Mouse (Mus musculus) ovary, postnatal 36 days (tissue): Measurements from ENCODE around the gene Zfp330.

Source experiments
- DNase-seq: peaks from one replicate; pipeline ENCODE4 v3.0.0; 2022; ENCODE audit warnings: low spot score, mixed read lengths

Zfp330 gene

DNA sequence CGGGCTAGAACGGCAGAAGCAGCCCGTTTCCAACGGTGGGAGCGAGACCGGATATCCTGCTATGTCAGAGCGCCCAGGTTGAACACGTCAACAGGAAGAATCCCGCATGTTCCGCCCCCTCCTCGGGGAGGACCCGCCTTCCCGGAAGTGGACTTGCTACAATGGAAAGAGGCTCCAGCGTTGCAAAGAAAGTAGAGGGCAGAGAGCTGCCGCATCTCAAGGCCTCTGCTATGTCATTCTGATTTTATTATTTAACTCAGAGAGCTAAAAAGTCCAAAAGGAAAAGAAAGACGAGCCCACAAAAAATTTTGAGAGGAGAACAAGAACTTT, at the start of gene Zfp330:
Gene Zfp330 (minus strand): TSS at position 68 of the 330 bp plus-strand sequence.
- peak; percentile 89 for DNase-seq

DNA sequence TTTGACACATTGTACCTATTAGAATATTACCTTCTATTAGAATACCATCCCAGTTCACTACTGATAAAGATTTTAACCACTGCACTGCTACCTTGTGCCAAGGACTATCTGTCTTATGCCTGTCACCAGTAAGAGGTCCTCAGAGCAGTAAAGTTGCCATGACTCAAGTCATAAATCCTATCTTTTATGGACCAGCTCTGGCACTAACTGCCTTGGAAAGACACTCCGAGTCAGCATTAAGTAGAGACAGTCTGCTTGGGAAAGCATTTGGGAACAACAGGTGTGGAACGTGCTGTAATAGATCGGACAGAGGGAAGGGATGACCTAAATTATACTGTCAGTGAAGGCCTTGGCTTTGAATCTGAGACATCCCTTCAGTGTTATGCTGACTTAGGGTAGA, 4.0 kb upstream of the Zfp330 start:
- no peak for DNase-seq

DNA sequence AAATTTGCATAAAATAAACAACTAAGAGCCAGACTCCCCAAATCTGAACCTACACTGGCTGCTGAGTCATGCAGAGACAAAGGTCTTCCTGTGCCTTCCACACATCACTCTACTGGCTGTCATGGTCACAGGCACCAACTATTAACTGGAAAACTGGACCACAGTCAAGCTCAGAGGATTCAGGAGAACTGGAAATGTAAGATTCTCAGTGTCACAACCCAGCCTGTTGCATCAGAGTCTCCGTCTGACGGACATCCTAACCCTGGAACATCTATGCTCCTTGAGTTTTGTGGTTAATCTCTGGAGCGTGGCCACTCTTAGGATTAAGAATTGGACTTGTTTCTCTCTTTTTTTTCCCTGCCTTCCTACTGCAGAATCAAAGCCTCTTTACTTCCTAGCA, 3.4 kb upstream of the Zfp330 start:
- DNase-seq, result no peak

DNA sequence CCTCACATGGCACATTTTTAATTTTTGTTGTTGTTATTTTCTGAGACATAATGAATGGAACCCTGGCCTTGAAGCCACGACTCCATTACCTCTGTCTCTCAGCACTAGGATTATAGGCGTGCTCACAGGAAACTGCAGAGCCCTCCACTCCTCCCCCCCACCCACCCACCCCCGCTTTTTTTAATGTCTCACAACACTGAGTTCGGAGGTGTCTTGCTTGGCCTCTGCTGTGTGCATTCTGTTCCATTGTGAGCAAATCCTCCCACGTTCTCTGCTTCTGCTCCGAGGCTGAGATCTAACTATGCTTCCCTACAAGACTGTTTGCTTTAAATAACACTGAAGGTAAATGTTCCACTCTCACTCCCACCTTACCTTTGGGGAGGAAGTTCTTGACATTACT, 522 bp upstream of the Zfp330 start:
- DNase-seq, result no peak

DNA sequence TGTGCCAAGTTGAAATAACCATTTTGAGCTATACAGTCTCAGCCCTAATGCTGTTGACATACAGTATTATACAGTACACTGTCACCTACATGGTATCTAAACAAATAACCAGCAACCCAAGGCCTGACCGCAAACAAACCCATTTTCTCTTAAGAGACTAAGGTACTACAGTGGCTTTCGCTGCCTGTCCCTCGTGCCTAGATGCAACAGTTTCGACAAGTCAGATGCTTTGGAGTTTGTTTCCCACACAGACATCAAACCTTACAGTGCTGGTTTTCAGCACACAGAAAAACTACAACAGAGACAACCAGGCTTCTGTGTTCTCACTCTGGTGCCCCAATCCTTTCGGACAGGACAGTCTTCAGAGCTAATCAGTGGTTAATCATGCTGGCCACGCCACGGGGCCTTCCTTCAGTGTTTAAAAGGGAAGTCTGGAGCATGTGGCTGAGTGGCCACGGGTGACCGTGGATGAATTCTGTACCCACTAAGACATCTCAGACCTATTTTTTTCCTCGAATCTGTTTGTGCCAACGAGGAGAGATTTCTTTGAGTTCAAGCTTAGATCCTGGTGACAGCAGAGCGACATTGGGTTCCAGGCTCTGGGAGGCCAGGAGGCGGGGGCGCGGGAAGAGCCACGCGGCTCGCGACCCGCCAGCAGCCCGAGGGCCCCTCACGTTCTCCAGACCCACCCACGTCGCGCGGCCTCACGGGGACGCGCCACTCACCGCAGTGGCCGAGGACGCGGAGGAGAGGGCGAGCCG, 448 bp downstream of the Zfp330 start:
- no peak for DNase-seq

DNA sequence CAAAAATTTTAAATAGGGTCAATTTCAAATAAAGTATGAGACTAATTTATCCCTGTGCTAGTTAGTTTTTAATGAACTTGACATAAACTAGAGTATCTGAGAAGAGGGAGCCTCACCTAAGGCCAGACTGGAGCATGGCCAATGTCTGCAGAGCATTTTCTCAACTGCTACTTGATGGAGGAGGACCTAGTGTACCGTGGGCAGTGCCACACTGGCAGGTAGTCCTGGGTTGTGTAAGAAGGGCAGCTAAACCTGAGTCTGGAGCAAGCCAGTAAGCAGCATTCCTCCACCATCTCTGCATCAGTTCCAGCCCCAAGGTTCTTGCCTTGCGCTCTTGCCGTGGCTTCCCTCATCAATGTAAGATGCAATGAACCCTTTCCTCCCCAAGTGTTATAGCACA, 3.1 kb downstream of the Zfp330 start:
- no peak for DNase-seq

DNA sequence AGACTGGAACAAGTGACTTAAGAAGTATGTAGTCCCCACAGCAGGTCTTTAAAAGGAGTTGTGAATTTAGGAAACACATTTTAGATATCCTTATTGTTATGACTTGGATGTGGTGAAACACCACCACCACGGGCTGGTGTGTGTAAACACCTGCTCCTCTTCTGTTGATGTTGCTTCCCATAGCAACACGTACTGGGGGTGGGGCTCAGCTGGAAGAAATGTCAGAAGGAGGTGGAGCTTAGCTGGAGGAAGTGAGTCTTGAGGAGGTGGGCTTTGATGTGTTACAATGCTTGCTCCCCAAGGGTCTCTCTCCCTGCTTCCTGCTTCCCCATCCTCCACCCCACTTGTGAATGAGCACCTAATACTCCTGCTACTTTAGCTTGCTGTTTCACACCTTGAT, 14.9 kb downstream of the Zfp330 start:
- DNase-seq, result no peak

DNA sequence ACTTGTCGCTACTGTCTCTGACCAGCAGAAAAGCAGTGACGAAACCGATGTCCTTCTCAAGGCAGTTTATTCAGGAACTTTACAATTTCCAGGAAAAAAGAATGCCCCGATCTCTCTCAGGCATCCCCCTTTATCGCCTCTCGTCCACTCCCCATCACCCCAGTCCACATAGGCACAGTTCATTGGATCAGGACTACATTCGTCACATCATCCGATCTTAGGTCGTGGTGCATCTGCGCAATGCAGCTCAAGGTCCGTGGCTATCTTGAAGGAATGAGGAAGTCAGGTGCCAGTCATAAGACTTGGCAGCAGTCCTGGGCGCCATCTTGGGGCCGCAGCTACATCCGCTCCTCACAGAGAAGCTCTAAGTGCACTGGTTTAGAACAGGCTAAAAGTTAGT, 19.0 kb downstream of the Zfp330 start:
- DNase-seq, result no peak

DNA sequence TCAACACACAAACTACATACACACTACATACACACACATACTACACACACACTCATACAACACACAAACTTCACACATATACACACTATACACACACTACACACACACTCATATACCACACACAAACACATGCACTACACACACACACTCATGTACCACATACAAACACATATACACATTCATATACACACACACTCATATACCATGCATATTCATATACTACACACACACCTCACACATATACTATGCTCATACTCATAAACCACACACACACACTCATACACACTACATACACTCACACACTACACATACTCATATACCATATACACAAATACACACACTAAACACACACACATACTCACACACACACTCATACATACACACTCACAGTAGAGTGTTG, 27.3 kb downstream of the Zfp330 start:
- no peak for DNase-seq

DNA sequence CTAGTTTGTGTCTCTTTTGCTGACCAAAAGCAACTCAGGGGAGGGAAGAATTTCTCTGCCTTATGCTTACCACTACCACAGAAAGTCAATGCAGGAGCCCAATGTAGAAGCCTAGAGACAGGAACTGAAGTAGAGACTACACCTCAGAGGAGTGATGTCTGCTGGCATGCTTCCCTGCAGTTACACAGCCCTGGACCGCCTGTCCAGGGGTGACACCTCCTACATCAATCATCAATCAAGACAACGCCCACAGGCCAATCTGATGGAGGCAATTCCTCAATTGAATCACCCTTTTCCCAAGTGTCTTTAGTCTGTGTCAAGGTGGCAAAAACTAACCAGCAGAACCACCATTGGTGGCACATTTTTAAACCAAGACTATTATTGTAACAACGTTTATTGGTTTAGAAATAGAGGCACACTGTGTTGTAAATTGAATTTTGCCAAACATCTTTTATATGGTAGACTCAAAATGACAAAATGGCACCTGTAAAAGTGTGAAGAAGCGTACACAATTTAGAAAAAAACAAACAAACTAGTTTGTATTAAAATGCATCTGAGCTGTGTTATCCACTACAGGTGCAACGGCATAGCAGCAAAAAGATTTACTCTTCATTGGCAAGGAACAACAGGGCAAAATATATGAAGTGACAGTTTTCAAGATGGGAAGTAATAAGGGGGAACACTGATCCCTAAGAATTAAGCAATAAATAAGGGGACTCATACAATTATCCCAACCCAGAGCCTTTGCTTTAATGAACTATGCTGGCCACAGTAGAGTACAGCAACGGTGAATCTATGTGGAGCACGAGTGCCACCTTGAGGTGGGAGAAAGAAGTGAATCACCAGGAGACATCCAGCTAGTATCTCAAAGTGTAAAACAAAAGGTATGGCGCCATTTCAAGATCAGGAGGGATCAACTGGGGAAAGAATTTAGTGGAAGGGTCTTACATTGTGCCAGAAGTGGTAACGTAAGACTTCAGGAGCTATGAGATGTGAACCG, 29.8 kb downstream of the Zfp330 start:
- peak; percentile 52 for DNase-seq
